Mouse (Mus musculus) myocyte (in vitro differentiated cells): ENCODE results near the gene Tspan9. TPM values are rescaled to one million over a fixed set of nuclear protein-coding genes. Genes with fewer than 3 reads are reported as not detected.

ENCODE experiments used
- H3K27me3 ChIP-seq: one replicate; pipeline ENCODE4 v1.6.1; 2011; ENCODE audit not compliant: control insufficient read depth, insufficient read depth, insufficient read length
- H3K36me3 ChIP-seq: one replicate; pipeline ENCODE4 v1.6.1; 2011; ENCODE audit not compliant: control insufficient read depth, insufficient read depth
- H3K4me2 ChIP-seq: one replicate; pipeline ENCODE4 v1.6.1; 2011; ENCODE audit warnings: low read depth, control low read depth
- H3K4me3 ChIP-seq: one replicate; pipeline ENCODE4 v1.5.1; 2011; ENCODE audit warnings: mild to moderate bottlenecking, control low read depth, moderate library complexity
- H3K79me2 ChIP-seq: one replicate; pipeline ENCODE4 v1.6.1; 2011; ENCODE audit not compliant: control insufficient read depth, insufficient read depth
- H3ac ChIP-seq: one replicate; pipeline ENCODE4 v1.6.1; 2011; ENCODE audit not compliant: control insufficient read depth, insufficient read length
- CEBPB ChIP-seq: IDR thresholded peaks from 2 replicates; pipeline ENCODE4 v1.6.1; 2011; ENCODE audit warnings: mild to moderate bottlenecking, moderate library complexity; ENCODE audit not compliant: poor library complexity, insufficient read depth, severe bottlenecking
- E2F4 ChIP-seq: IDR thresholded peaks from one replicate; pipeline ENCODE4 v1.6.1; 2011; ENCODE audit warnings: mild to moderate bottlenecking, control low read depth, moderate library complexity; ENCODE audit not compliant: insufficient read depth
- MAX ChIP-seq: IDR thresholded peaks from one replicate; pipeline ENCODE4 v1.6.1; 2011; ENCODE audit warnings: low read depth, mild to moderate bottlenecking, control low read depth
- MYOD1 ChIP-seq, 3 experiments: IDR thresholded peaks; one replicate each; pipeline ENCODE4 v1.6.1; 2011; ENCODE audit warnings: control low read depth in 2 of 3, low read depth in 2 of 3, mild to moderate bottlenecking in 2 of 3, moderate library complexity in 1 of 3; ENCODE audit not compliant: insufficient read length in 2 of 3, control insufficient read depth in 1 of 3
- MYOG ChIP-seq, 3 experiments: IDR thresholded peaks; one replicate each; pipeline ENCODE4 v1.6.1; 2011; ENCODE audit warnings: control low read depth in 2 of 3, low read depth in 2 of 3, mild to moderate bottlenecking in 2 of 3; ENCODE audit not compliant: insufficient read length in 2 of 3, control insufficient read depth in 1 of 3, insufficient read depth in 1 of 3
- POLR2A ChIP-seq: IDR thresholded peaks from one replicate; pipeline ENCODE4 v1.6.1; 2011; ENCODE audit warnings: low read depth, mild to moderate bottlenecking, control low read depth, moderate library complexity; ENCODE audit not compliant: insufficient read length
- POLR2AphosphoS2 ChIP-seq: IDR thresholded peaks from one replicate; pipeline ENCODE4 v1.6.1; 2011; ENCODE audit warnings: low read depth, control low read depth; ENCODE audit not compliant: insufficient read length
- REST ChIP-seq: IDR thresholded peaks from one replicate; pipeline ENCODE4 v1.6.1; 2011; ENCODE audit warnings: mild to moderate bottlenecking, control low read depth, moderate library complexity; ENCODE audit not compliant: insufficient read depth, insufficient read length
- SRF ChIP-seq: IDR thresholded peaks from one replicate; pipeline ENCODE4 v1.6.1; 2011; ENCODE audit warnings: low read depth; ENCODE audit not compliant: control insufficient read depth, insufficient read length
- TCF12 ChIP-seq: IDR thresholded peaks from one replicate; pipeline ENCODE4 v1.6.1; 2011; ENCODE audit warnings: mild to moderate bottlenecking, control low read depth; ENCODE audit not compliant: poor library complexity, insufficient read depth, severe bottlenecking
- TCF3 ChIP-seq: IDR thresholded peaks from one replicate; pipeline ENCODE4 v1.6.1; 2011; ENCODE audit warnings: low read depth, control low read depth; ENCODE audit not compliant: insufficient read length
- USF1 ChIP-seq: IDR thresholded peaks from one replicate; pipeline ENCODE4 v1.6.1; 2011; ENCODE audit warnings: low read depth, mild to moderate bottlenecking, control low read depth, moderate library complexity
- polyA plus RNA-seq: library from polyadenylated mRNA; unstranded; fragments of >200 nt; fragmentation: generic; extraction: Trizol; gene quantifications from one replicate; pipeline ENCODE4 v1.2.1, GENCODE M21; 2012; ENCODE audit warnings: missing spikeins

Gene Tspan9
- polyA plus RNA-seq, 1 experiment: 227 TPM

- H3K36me3 ChIP-seq: no peaks in the 10 kb centered on the region
- H3K4me2 ChIP-seq: no peak overlapping the region
- H3ac ChIP-seq: no peak overlapping the region
- no peak overlapping the region for H3K4me3 ChIP-seq
- TF ChIP-seq MYOG (IDR thresholded peaks at IDR 0.05; ENCODE audit: control insufficient read depth in 1 of 3, insufficient read depth in 1 of 3, insufficient read length in 2 of 3, low read depth in 2 of 3) (peak in 1 of 3 experiments; percentile 23), MAX (no peak), TCF12 (no peak), POLR2A (no peak), E2F4 (no peak), MYOD1 (IDR thresholded peaks at IDR 0.05; ENCODE audit: control insufficient read depth in 1 of 3, insufficient read length in 2 of 3, low read depth in 2 of 3) (no peak), POLR2AphosphoS2 (no peak), CEBPB (no peak)
- H3K27me3 ChIP-seq: no peaks in the 10 kb centered on the region
- no peaks in the 10 kb centered on the region for H3K79me2 ChIP-seq
Observed at GRCm38 (mm10) chr6:128070072-128070872, 73.1 kb downstream of the Tspan9 start.

- H3K36me3 ChIP-seq: no peaks in the 10 kb centered on the region
- H3K79me2 ChIP-seq: no peaks in the 10 kb centered on the region
- H3K27me3 ChIP-seq: no peaks in the 10 kb centered on the region
- no peak overlapping the region for H3ac ChIP-seq
- TF ChIP-seq POLR2A (no peak), POLR2AphosphoS2 (no peak)
- H3K4me3 ChIP-seq: no peak overlapping the region
- no peak overlapping the region for H3K4me2 ChIP-seq
Observed at GRCm38 (mm10) chr6:128068144-128068543, 75.2 kb downstream of the Tspan9 start.

- Histone ChIP-seq H3K4me2 (peak overlapping the region; percentile 49), H3ac (no peak overlapping the region), H3K4me3 (no peak overlapping the region), H3K36me3 (no peaks in the 10 kb centered on the region), H3K79me2 (no peaks in the 10 kb centered on the region), H3K27me3 (no peaks in the 10 kb centered on the region)
- TF ChIP-seq MYOD1 (IDR thresholded peaks at IDR 0.05; ENCODE audit: control insufficient read depth in 1 of 3, insufficient read length in 2 of 3, low read depth in 2 of 3) (peak; percentile 70 to 97 (median 95)), E2F4 (no peak), TCF3 (peak; percentile 82), SRF (no peak), CEBPB (peak; percentile 4; the same call in 1 of the 2 replicates), POLR2AphosphoS2 (no peak), REST (no peak), USF1 (no peak), MYOG (IDR thresholded peaks at IDR 0.05; ENCODE audit: control insufficient read depth in 1 of 3, insufficient read depth in 1 of 3, insufficient read length in 2 of 3, low read depth in 2 of 3) (peak; percentile 79 to 98 (median 84)), TCF12 (peak; percentile 93), POLR2A (no peak), MAX (no peak)
Observed at GRCm38 (mm10) chr6:128065982-128066381, 77.4 kb downstream of the Tspan9 start.

- Histone ChIP-seq H3K36me3 (no peaks in the 10 kb centered on the region), H3K4me3 (no peak overlapping the region), H3ac (no peak overlapping the region), H3K27me3 (no peaks in the 10 kb centered on the region), H3K4me2 (no peak overlapping the region), H3K79me2 (no peaks in the 10 kb centered on the region)
- TF ChIP-seq SRF: no peak
- TF ChIP-seq MAX: no peak
- TF ChIP-seq CEBPB: no peak
- no peak for TF ChIP-seq USF1
- no peak for TF ChIP-seq E2F4
- no peak for TF ChIP-seq POLR2AphosphoS2
Observed at GRCm38 (mm10) chr6:128063501-128063900, 79.9 kb downstream of the Tspan9 start.

- H3K79me2 ChIP-seq: no peaks in the 10 kb centered on the region
- H3K27me3 ChIP-seq: no peaks in the 10 kb centered on the region
- TF ChIP-seq POLR2AphosphoS2 (no peak), E2F4 (no peak), POLR2A (no peak), MYOG (IDR thresholded peaks at IDR 0.05; ENCODE audit: control insufficient read depth in 1 of 3, insufficient read depth in 1 of 3, insufficient read length in 2 of 3, low read depth in 2 of 3) (no peak), REST (no peak), TCF12 (no peak), TCF3 (no peak)
- no peak overlapping the region for H3K4me3 ChIP-seq
- no peak overlapping the region for H3ac ChIP-seq
- H3K4me2 ChIP-seq: no peak overlapping the region
- H3K36me3 ChIP-seq: no peaks in the 10 kb centered on the region
Observed at GRCm38 (mm10) chr6:128062784-128063183, 80.6 kb downstream of the Tspan9 start.
